Mouse (Mus musculus): ENCODE measurements at regions not wholly inside any gene's neighbourhood (a gene's known extent, or its start where the extent isn't known, plus 50 kb on each side); places are given as distances from the start of the nearest gene placed in this dataset.

- WGBS, result 74% methylated on average over 8 of the region's 8 CpGs
These were observed 58.3 kb downstream of the Erv3 start for GRCm38 (mm10) chr2:131801212-131801611.

DNA sequence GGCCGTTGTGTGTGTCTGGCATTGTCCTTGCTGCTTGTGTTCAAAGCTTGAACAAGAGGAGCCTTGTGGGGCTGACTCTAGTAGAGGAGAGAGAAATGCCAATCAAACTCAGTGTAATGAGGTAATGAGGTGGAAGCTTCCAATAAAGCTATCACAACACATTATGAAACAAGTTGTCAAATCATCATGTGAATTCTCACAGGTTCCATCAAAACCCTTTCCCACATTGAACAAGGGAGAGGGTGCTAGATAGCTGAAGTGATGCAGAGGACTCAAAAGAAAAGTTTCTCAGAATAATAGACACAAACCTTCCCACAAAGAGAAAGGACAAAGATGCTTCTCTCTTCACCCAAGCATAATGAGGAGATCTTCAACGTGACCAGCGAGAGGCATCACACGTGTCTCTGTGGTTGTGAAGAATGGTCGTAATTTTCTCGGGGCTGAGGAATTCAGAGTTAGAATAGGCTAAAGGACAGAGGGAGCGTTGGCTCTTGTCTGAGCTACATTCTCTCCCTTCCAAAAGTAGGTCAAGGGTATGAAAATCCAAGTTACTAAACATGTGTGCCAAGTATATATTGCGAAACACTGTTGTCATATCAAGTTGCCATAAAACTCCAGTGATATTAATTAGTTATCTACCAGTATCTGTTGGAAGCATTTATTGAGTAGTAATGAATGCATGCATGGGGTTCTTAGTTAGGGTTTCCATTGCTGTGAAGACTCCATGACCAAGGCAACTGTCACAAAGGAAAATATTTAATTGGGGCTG lies 59.2 kb downstream of the Erv3 start:
- DNase-seq (no peak), ATAC-seq (no peak)
- no peak for TF ChIP-seq CTCF (IDR thresholded peaks at IDR 0.05; ENCODE audit: low read depth)
- H3K9ac ChIP-seq, result no peak overlapping the region
- WGBS, result 75% methylated on average over 8 of the region's 8 CpGs
- no peak overlapping the region for H3K4me3 ChIP-seq (ENCODE audit: low read depth, low read length)
- H3K4me2 ChIP-seq (ENCODE audit: low read depth), result no peak overlapping the region
- no peaks in the 10 kb centered on the region for H3K27me3 ChIP-seq (ENCODE audit: insufficient read depth, low read length)
- H3K36me3 ChIP-seq (ENCODE audit: insufficient read depth), result no peaks in the 10 kb centered on the region
- H3K4me1 ChIP-seq (ENCODE audit: insufficient read depth), result no peaks in the 10 kb centered on the region
- H3K9me3 ChIP-seq (ENCODE audit: low read length), result no peaks in the 10 kb centered on the region
- no peak overlapping the region for H3K27ac ChIP-seq (ENCODE audit: low read depth, low read length)

More at GRCm38 (mm10) chr2:131801212-131801611, 58.3 kb downstream of the Erv3 start:
- Histone ChIP-seq H3K9me3 (ENCODE audit: low read length) (no peaks in the 10 kb centered on the region), H3K27ac (ENCODE audit: low read depth, low read length) (no peak overlapping the region), H3K9ac (no peak overlapping the region), H3K4me1 (ENCODE audit: insufficient read depth) (no peaks in the 10 kb centered on the region), H3K4me3 (ENCODE audit: low read depth, low read length) (no peak overlapping the region), H3K36me3 (ENCODE audit: insufficient read depth) (no peaks in the 10 kb centered on the region), H3K27me3 (ENCODE audit: insufficient read depth, low read length) (no peaks in the 10 kb centered on the region), H3K4me2 (ENCODE audit: low read depth) (no peak overlapping the region)
- ATAC-seq (no peak), DNase-seq (no peak)
- no peak for TF ChIP-seq CTCF (IDR thresholded peaks at IDR 0.05; ENCODE audit: low read depth)

GRCm38 (mm10) chr2:131799486-131799885 lies 60.1 kb downstream of the Erv3 start:
- no peaks in the 10 kb centered on the region for H3K27me3 ChIP-seq (ENCODE audit: insufficient read depth, low read length)
- DNase-seq (no peak), ATAC-seq (peak; percentile 29; the same call in 1 of the 2 replicates)
- no peak overlapping the region for H3K4me2 ChIP-seq (ENCODE audit: low read depth)
- WGBS, result 61% methylated on average over 7 of the region's 7 CpGs
- H3K36me3 ChIP-seq (ENCODE audit: insufficient read depth), result no peaks in the 10 kb centered on the region
- no peaks in the 10 kb centered on the region for H3K4me1 ChIP-seq (ENCODE audit: insufficient read depth)
- no peak overlapping the region for H3K9ac ChIP-seq
- no peak overlapping the region for H3K27ac ChIP-seq (ENCODE audit: low read depth, low read length)
- no peaks in the 10 kb centered on the region for H3K9me3 ChIP-seq (ENCODE audit: low read length)
- no peak for TF ChIP-seq CTCF (IDR thresholded peaks at IDR 0.05; ENCODE audit: low read depth)
- H3K4me3 ChIP-seq (ENCODE audit: low read depth, low read length), result no peak overlapping the region

DNA sequence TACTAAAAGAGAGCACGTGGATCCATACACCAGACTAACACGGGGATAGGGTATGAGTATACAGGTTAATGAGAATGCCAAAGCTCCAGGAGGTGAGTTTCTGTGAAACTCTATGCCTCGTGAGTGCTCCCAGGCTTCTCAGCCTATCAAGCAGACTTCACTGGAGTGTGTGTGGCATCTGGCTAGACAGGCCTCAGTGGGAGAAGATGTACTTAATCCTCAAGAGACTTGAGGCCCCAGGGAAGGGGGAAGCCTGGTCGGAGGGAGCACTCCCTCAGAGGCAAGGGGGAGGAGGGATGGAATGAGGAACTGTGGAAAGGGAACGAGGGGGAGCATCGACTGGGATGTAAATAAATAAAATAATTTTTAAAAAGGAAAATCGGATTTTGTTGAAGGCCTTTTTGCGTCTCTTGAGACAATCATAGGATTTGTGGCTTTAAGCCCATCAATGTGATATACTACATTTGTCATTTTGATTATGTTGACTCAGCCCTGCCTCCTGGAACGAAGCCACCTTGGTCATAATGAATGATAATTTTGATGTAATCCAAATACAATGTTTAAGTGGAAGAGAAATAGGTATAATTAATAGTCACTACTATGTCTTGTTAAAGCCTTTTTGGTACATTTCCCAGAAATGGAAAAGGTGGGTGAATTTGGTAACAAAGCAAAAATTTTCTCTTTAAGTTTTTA lies 62.4 kb downstream of the Erv3 start:
- H3K27ac ChIP-seq (ENCODE audit: low read depth, low read length), result no peak overlapping the region
- H3K36me3 ChIP-seq (ENCODE audit: insufficient read depth), result no peaks in the 10 kb centered on the region
- H3K9me3 ChIP-seq (ENCODE audit: low read length), result no peaks in the 10 kb centered on the region
- no peak overlapping the region for H3K4me2 ChIP-seq (ENCODE audit: low read depth)
- DNase-seq (no peak), ATAC-seq (no peak)
- H3K9ac ChIP-seq, result no peak overlapping the region
- no peaks in the 10 kb centered on the region for H3K27me3 ChIP-seq (ENCODE audit: insufficient read depth, low read length)
- H3K4me3 ChIP-seq (ENCODE audit: low read depth, low read length), result no peak overlapping the region
- no peaks in the 10 kb centered on the region for H3K4me1 ChIP-seq (ENCODE audit: insufficient read depth)
- no peak for TF ChIP-seq CTCF (IDR thresholded peaks at IDR 0.05; ENCODE audit: low read depth)
- WGBS, result 72% methylated on average over 9 of the region's 9 CpGs

DNA sequence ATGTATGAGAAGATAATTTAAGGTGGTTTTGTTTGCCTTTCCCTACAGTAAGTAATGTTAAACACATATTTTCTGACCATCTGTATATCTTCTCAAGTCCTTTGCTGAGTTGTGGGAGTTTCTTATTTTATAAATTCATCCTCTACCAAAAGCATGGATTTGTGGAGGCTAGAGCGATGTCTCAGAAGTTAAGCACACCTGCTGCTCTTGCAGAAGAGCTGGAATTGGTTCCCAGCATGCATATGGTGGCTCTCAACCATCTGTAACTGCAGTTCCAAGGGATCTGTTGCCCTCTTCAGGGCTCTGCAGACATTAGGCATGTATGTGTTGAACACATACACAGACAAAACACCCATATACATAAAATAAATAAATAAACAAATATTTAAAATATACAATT lies 84.2 kb downstream of the Erv3 start:
- Histone ChIP-seq H3K4me2 (ENCODE audit: low read depth) (no peak overlapping the region), H3K9ac (no peak overlapping the region), H3K27ac (ENCODE audit: low read depth, low read length) (no peak overlapping the region), H3K36me3 (ENCODE audit: insufficient read depth) (no peaks in the 10 kb centered on the region), H3K27me3 (ENCODE audit: insufficient read depth, low read length) (no peaks in the 10 kb centered on the region), H3K4me1 (ENCODE audit: insufficient read depth) (no peaks in the 10 kb centered on the region), H3K9me3 (ENCODE audit: low read length) (no peaks in the 10 kb centered on the region), H3K4me3 (ENCODE audit: low read depth, low read length) (no peak overlapping the region)
- TF ChIP-seq CTCF (IDR thresholded peaks at IDR 0.05; ENCODE audit: low read depth), result no peak
- ATAC-seq, result no peak
- no peak for DNase-seq
- 75% methylated on average over 1 of the region's 1 CpGs for WGBS

GRCm38 (mm10) chr2:131773691-131774090 lies 85.9 kb downstream of the Erv3 start:
- Histone ChIP-seq H3K27me3 (ENCODE audit: insufficient read depth, low read length) (no peaks in the 10 kb centered on the region), H3K27ac (ENCODE audit: low read depth, low read length) (no peak overlapping the region), H3K4me1 (ENCODE audit: insufficient read depth) (no peaks in the 10 kb centered on the region), H3K36me3 (ENCODE audit: insufficient read depth) (no peaks in the 10 kb centered on the region), H3K4me3 (ENCODE audit: low read depth, low read length) (no peak overlapping the region), H3K9me3 (ENCODE audit: low read length) (no peaks in the 10 kb centered on the region), H3K9ac (no peak overlapping the region), H3K4me2 (ENCODE audit: low read depth) (no peak overlapping the region)
- ATAC-seq (no peak), DNase-seq (no peak)
- TF ChIP-seq CTCF (IDR thresholded peaks at IDR 0.05; ENCODE audit: low read depth), result no peak
- 84% methylated on average over 4 of the region's 4 CpGs for WGBS

DNA sequence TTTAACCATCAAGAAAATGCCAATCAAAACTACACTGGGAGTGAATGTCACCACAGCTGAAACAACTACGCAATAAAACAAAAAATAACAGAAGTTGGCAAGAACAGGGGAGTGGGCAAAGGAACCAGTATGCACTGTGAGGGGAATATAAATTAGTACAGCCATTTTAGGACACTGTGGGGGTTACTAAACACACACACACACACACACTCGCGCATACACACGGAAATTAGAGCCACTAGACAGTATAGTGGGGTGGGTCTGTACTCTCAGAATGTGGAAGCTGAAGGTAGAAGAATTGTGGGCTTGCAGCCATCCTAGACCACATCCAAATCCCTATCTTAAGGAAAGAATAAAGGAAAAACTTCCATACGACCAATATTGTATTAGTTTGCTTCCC lies 87.4 kb downstream of the Erv3 start:
- no peaks in the 10 kb centered on the region for H3K36me3 ChIP-seq (ENCODE audit: insufficient read depth)
- DNase-seq, result no peak
- WGBS, result 75% methylated on average over 5 of the region's 5 CpGs
- ATAC-seq, result no peak
- TF ChIP-seq CTCF (IDR thresholded peaks at IDR 0.05; ENCODE audit: low read depth), result no peak
- H3K27me3 ChIP-seq (ENCODE audit: insufficient read depth, low read length), result no peaks in the 10 kb centered on the region
- no peak overlapping the region for H3K9ac ChIP-seq
- H3K27ac ChIP-seq (ENCODE audit: low read depth, low read length), result no peak overlapping the region
- no peaks in the 10 kb centered on the region for H3K9me3 ChIP-seq (ENCODE audit: low read length)
- H3K4me1 ChIP-seq (ENCODE audit: insufficient read depth), result no peaks in the 10 kb centered on the region
- no peak overlapping the region for H3K4me3 ChIP-seq (ENCODE audit: low read depth, low read length)
- H3K4me2 ChIP-seq (ENCODE audit: low read depth), result no peak overlapping the region
